Mouse (Mus musculus) spleen, embryonic (tissue): ENCODE measurements around the gene Sebox.
"Not testable (repeated sequence)": the region's sequence is repeated elsewhere in the genome, so short reads cannot be mapped to it uniquely, and the experiment has no call there.

Experiments
- CTCF ChIA-PET: fragments of 350-600 bp; sonication (Branson Sonifier 250); formaldehyde crosslinking; loops from one replicate; lab custom pipeline; 2022; lab: Charles Lee

Gene Sebox

DNA sequence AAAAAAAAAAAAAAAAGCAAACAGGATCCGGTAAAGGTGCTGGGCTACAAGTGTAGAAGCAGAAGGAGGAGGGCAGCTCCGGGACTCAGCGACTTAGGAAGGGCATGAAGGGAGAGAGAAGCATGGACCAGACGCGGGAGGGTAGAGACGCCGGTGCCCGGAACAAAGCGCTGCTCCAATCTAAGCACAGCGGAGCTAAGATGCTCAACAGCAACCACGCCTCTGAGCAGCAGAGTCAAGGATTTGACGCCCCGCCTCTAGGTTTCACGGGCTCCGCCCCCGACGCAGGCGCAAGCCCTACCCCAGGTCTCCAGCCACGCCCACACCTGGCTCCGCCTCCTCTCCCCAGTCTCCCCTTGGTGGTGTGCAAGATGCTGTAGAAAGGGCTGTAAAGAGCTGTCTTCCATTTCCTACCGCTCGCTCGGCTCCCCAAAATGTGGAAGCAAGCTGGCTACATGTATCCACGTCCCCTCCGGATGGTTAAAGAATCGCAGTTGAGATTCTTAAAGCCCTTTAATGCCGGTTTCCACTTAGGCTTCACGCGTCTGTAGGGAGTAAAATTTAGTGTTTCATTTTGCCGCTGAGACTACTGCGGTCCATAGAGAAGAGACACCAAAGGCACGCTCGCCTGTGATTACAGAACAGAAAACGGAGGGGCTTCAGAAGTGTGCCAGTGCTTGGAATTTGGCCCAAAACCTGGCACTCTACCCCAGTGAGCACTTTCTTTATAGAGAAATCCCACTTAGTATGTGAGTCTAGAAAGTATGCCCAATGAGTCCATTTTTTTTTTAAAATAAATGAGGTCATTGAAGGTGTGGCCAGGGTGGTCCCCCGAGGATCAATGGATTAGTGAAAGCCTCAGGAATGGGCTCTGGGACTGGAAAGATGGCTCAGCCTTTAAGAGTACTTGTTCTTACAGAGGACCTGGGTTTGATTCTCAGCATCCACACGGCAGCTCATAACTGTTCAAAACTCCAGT, 5.4 kb upstream of the Sebox start, which contains the start of gene Sarm1:
Sarm1 (minus strand) TSS at position 211 of the 979 bp plus-strand sequence.
- CTCF ChIA-PET = interaction anchor here (0.6 to 1.6 kb wide), 2 partner anchors 9 to 38 kb away, joined by 3 to 6 read pairs; no protein-coding TSS in a partner anchor

DNA sequence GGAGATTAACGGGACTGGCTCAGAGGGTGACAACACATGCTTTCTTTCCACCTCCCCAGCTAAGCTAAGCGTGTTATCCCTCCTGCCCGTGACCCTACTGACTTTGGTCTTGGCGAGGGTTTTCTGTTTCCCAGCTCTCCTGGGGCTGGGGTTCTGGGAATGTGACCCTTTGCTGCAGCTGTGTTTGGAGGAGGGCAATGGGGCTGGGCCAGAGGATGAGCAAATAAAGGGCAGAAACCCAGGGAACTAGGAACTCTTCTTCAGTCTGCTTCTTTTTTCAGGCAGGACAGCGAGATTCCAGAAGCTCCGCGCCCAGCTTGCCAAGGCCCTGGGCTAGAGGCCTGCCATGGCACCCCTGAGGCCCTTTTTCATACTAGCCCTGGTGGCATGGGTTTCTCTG, 4.2 kb upstream of the Sebox start, which contains the start of gene Vtn:
Vtn (plus strand) TSS at position 88 of the 400 bp plus-strand sequence.
- CTCF ChIA-PET = no interaction called here

DNA sequence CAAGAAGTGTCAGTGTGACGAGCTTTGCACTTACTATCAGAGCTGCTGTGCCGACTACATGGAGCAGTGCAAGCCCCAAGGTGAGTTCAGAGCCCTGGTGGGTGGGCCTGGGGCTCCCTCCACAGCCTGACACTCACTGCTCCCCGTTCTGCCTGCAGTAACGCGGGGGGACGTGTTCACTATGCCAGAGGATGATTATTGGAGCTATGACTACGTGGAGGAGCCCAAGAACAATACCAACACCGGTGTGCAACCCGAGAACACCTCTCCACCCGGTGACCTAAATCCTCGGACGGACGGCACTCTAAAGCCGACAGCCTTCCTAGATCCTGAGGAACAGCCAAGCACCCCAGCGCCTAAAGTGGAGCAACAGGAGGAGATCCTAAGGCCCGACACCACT, 3.7 kb upstream of the Sebox start:
- CTCF ChIA-PET = no interaction called here

DNA sequence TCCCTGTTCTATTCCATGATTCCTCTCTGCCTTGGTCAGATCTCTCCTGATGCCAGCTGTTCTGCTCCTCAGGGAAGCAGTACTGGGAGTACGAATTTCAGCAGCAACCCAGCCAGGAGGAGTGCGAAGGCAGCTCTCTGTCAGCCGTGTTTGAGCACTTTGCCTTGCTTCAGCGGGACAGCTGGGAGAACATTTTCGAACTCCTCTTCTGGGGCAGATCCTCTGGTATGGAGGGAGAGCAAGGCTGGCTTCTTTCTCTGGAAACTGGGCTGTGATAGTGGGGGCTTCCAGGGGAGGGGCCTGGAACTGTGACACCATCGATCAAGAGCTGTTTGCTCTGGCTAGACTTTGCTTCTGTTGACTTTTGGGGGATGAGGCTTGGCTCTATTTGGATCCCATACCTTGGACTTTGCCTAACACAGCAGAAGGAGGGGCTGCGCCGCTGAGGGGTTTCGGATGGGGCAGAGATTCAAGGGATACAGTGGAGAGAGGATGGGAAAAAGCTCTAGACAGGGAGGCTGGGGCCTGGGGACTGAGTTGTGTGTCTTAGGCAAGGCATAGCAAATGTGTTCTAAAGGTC, 2.5 kb upstream of the Sebox start:
- CTCF ChIA-PET = no interaction called here

DNA sequence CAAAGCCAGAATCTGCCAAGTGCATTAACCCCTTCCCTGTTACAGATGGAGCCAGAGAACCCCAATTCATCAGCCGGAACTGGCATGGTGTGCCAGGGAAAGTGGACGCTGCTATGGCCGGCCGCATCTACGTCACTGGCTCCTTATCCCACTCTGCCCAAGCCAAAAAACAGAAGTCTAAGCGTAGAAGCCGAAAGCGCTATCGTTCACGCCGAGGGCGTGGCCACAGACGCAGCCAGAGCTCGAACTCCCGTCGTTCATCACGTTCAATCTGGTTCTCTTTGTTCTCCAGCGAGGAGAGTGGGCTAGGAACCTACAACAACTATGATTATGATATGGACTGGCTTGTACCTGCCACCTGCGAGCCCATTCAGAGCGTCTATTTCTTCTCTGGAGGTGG, 1.7 kb upstream of the Sebox start:
- CTCF ChIA-PET = no interaction called here

DNA sequence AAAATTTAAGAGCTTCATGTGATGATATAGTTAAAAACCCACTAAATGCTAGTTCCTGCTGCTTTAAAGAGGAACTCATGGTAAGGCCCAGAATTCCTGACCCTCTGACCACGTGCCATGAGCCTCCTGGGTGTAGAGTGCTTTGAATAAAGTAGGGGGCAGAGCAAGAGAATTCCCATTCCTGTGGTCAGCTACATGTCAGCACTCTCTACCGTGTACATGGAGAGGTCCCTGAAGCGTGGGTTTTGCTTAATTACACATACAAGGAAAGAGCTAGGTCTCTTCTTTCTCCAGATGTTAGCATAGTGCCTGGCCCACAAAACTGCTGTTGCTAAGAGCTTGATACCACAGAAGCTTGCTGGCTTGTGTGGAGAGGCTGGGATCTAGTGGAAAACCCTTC, 2.2 kb downstream of the Sebox start:
- CTCF ChIA-PET = no interaction called here

DNA sequence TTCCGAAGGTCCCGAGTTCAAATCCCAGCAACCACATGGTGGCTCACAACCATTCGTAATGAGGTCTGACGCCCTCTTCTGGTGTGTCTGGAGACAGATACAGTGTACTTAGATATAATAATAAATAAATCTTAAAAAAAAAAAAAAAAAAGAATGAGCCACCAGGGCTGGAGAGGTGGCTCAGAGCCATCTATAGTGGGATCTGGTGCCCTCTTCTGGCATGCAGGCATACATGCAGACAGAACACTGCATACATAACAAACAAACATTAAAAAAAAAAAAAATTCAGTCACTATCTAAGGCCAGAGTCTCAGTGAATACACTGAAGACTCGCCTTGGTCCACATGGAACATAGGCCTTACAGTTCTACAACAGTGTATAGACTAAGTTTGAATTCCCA, 5.9 kb downstream of the Sebox start:
- CTCF ChIA-PET = no interaction called here

DNA sequence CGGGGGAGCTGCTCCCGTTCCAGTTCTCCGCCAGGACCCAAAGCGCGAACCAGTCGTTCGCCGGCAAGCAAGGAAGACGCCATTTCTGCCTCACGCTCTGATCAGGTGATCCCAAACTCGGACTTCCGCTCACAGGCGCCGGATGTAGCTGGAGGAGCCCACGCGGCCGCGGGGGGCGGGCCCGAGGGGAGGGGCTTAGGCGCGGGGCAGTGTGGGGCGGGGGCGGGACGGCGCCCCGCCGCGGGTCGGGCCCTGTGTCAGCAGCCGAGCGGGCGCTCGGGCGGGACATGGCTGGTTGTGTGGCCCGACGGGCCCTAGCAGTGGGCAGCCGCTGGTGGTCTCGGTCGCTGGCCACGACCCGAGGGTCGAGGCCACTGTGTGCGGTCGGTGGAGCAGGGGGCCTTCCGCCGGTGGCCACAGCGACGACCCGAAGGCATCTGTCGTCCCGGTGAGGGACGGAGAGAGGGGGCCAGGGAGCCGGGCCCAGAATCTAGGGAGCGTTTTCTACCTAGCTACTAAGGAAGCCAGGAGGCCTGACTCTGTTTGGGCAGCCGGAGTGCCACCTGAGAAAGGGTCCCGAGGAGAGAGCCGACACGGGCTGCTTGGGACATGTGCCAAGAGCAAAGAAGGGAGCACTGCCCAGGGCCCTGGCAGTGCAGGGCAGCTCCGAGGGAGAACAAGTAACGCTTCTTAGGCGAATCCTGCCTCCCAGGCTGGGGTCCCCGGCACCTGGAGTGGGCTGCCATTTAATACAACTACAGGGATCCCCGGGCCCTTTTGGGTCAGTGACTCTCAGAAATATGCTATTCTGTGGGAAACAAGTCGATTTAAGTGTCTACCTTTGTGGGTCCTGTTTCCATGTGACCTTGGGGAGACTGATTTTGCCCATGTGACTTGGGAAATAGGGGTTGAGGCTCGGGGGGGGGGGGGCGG, 9.0 kb downstream of the Sebox start, which contains the start of the genes Tmem199 and Poldip2:
Tmem199 (minus strand) TSS at position 148 of the 933 bp plus-strand sequence.
Poldip2 (plus strand) TSS at position 169 of the 933 bp plus-strand sequence.
- CTCF ChIA-PET = no interaction called here

DNA sequence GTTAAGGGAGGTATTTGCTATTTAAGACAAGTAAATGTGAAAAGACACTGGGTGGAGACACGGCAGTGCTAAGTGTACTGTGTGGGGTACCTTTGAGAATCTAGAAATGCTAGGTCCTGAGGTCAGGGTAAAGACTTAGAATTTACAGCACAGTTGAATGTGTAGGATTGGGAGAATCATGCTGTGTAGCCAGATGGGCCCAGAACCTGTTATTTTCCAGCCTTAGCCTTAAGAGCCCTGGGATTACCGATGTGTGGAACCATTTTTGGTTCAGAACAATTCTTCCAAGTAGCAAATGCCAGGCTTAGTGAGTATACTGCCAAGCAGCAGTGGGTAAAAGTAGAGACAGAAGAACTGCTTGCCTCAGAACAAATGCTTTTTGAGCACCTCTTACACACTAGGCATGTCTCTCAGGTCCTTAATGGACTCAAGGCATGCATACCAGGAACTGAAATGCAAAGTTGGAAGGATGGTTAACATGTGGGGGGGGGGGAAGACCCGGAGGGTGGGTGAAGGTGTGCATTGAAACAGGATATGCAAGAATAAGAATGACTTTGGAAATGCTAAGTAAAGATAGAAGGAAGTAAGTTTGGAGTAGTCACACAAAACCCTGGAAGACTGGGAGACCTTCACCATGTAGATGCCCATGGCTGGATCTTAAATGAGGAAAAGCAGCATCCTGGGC, 10.0 kb downstream of the Sebox start:
- CTCF ChIA-PET = no interaction called here

DNA sequence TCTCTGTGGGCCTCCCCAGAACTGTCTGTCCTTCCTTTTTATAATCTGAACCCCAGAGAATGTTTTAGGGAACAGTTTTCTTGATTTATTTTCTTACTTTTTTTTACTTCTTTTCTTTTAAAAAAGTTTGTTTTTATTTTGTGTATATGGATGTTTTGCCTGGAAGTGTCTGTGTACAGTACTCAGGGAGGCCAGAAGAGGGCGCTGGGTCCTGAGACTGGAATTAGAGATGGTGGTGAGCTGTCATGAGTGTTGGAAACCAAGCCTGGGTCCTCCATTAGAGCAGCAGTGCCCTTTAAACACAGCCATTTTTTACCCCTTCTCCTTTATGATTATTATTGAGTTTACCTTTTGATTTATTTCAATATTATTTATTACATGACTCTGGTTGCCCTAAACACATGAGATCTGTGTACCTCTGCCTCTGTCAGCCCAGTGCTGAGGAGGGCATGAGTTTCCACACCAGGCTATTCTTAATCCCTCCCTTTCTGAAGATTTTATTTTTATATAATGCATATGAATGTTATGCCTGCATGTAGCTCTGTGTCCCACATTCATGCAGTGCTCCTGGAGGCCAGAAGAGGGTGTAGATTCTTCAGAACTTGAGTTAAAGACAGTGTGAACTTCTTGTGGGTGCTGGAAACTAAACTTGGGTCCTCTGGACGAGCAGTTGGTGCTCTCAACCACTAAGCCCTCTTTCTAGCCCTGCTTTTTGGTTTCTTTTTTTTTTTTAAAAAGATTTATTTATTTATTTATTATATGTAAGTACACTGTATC, 12.5 kb downstream of the Sebox start:
- CTCF ChIA-PET = no interaction called here

DNA sequence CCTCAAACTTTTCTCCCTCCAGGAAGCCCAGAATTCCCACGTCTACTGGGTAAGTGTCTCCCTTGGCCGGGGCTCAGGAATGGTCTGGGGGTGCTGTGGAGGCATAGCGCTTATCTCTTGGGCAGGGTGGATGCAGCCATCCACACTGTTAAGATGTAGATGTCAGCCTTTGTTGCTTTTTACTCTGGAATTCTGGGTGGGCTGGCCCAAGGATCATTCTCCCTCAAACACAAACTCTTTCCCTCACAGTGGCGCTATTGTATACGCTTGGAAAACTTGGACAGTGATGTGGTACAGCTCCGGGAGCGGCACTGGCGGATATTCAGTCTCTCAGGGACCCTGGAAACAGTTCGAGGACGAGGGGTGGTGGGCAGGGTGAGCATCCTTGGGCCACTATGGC, 15.7 kb downstream of the Sebox start:
- CTCF ChIA-PET = interaction anchor here (0.6 kb wide), 1 partner anchor 22 kb away, joined by 3 read pairs; no protein-coding TSS in a partner anchor

DNA sequence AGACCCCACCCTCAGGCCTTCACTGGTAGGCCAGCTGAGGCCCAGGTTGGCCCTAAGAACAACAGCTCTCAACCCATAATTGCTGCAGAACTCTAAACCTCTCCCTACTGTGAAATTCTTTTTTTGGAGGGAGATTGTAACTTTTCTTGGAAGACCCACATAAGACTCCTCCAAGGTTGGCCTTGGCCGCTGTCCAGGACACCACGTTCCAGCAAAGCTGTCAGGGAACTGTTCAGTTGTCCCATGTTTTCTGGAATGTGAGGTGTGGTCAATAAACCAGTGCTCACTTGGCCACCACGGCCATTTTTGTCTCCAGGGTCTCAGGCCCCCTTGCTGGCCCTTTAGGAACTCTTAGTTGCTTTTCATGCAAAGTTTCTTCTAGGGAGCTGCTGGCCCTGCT, 18.6 kb downstream of the Sebox start:
- CTCF ChIA-PET = interaction anchor here (0.8 kb wide), 1 partner anchor 11 kb away, joined by 3 read pairs; no protein-coding TSS in a partner anchor

DNA sequence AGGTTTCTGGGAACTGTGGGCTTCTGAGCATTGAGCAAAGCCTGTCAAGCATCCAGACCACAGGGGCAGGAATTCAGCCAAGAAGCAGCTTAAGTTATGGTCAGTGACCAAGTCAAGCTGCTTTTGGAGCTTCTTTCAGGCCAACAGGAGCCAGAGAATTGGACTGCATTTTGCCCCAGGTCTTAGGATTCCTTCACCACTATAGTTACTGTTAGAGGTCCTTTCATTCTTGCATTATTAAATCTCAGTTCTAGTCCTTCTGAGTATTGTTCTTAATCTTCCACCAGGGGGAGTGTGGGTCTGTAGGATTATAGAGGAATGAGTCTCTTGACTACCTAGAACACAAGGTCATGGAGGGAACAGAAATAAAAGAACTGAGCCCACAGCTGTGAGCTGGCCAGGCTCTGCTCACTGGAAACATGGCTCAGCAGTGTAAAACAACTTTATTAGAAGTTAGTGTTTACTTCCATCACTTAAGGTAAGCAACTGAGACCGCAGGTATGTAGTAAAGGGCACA, 19.3 kb downstream of the Sebox start:
- CTCF ChIA-PET = interaction anchor here (0.8 kb wide), 1 partner anchor 10 kb away, joined by 3 read pairs; no protein-coding TSS in a partner anchor

DNA sequence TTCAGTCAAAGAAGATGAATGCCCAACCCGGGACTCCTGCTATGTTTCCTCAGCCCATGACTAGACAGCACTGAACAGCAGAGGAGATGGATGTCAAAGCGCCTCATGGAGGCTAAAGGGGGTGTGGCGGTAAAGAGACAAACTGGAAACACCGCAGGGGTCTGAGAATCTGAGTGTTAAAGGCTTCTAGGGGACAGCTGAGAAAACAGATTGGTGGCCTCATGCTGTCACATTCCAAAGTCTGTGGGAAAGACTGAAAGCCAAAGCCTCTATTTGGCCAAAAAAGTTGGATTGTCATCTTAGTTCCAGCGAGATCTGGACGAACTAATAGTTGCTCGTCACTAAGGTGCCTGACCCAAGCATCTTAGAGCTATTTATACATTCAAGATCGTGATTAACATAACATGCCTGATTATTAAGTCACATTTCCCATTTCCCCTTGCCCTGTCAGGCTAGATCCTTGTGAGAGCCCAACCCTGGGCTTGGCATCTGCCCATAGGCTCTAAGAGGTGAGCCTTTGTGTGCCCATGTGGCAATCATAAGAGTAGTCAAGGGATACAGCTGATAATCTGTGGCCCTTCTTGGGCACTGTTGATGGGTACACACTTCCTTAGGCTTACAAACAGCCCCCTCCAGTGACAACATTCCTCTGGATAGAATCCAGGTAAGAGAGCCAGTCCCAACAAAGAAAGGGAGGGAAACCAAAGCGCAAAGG, 20.2 kb downstream of the Sebox start:
- CTCF ChIA-PET = interaction anchor here (0.7 kb wide), 1 partner anchor 9 kb away, joined by 12 read pairs; no protein-coding TSS in a partner anchor

DNA sequence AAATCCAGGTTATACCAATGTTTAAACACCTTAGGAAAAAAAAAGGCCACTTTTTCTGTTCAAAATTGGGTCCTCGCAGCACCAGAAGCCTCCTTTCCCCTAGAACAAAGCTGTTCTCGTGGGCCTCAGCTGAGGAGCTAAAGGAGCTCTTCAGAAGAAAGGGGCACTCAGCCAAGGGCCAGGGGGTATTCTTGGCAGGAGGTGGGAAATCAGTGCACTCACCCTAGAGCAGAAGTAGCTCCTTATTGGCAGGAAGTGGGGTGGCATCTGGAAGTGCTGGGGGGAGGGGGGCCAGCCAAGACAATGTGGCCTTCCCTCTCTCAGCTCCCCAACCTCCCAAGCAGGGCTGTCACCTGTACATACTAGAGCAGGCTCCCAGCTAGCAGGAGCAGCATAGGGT, 21.6 kb downstream of the Sebox start:
- CTCF ChIA-PET = no interaction called here

DNA sequence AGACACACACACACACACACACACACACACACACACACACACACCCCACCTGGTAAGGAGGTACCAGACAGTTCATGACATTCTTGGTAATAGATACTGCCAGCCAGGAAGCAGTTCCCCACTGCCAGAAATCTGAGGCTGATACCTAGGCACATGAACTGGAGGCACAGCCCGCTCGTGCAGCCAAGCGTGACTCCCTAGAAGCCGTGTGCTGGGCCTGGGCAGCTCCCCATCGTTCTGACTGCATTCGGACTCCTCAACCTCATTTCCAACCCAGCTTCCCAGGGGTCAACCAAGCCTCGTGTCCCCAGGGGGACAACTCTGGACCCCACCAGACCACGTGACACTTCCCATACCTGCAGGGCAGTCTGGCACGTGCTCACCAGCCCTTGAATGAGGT, 25.5 kb downstream of the Sebox start:
- CTCF ChIA-PET = no interaction called here

DNA sequence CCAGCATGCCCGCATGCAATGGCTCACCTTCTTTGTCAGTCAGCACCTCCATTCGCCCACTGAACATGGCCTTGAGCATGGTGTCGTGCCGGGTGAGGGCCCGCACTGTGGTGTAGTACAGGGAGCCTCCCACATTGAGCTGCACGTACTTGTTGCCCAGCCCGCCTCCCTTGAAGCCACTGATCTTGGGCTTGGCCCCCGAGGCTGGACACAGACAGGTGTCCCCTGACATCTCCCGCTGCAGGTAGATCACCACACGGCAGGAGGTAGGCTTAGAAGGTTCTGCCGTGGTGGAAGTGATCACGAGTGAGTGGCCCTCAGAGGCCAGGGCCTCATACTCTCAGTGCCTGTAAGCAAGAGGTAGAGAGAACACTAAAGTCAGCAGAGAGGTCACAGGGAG, 26.8 kb downstream of the Sebox start:
- CTCF ChIA-PET = no interaction called here

DNA sequence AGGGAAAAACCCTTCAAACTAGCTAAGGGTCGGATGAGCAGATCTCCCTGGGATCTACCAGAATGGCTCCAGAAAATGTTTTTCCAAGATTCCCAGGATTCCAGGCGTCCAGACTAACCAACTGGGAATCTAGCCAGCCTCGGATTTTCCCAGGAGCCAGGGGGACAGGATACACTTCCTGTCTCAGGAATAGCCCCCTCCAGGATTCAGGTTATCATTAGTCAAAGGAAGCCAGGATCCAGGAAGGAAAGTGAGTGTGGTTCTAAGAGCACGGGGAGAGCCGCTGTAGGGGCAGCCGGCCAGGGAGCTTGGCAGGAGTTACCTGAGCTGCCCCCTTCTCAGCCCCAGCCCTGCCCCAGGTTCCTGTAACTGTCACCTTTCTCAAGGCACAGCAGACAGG, 27.8 kb downstream of the Sebox start:
- CTCF ChIA-PET = no interaction called here

DNA sequence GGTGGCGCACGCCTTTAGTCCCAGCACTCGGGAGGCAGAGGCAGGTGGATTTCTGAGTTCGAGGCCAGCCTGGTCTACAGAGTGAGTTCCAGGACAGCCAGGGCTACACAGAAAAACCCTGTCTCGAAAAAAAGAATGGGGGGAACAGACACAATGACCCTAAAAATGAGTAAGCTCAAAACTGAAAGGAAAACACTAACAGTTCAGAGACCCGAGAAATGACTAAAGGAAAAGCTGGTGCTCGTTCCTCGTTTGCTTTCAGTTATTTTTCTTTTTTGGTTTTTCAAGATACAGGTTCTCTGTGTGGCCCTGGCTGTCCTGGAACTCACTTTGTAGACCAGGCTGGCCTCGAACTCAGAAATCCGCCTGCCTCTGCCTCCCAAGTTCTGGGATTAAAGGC, 28.3 kb downstream of the Sebox start:
- CTCF ChIA-PET = not testable (repeated sequence)
